Mouse (Mus musculus) MN1 (cell line): ENCODE measurements around the gene Gm11032.
"Not testable (repeated sequence)": the region's sequence is repeated elsewhere in the genome, so short reads cannot be mapped to it uniquely, and the experiment has no call there.

Experiments
- DNase-seq: peaks from one replicate; pipeline ENCODE4 v3.0.0-alpha.2; 2016; ENCODE audit warnings: low spot score

Gene Gm11032

GRCm38 (mm10) chr11:4620017-4620485, at the start of gene Gm11032:
Gene Gm11032, plus strand, starts transcription at chr11:4620067.
- DNase-seq, result peak; percentile 22

DNA sequence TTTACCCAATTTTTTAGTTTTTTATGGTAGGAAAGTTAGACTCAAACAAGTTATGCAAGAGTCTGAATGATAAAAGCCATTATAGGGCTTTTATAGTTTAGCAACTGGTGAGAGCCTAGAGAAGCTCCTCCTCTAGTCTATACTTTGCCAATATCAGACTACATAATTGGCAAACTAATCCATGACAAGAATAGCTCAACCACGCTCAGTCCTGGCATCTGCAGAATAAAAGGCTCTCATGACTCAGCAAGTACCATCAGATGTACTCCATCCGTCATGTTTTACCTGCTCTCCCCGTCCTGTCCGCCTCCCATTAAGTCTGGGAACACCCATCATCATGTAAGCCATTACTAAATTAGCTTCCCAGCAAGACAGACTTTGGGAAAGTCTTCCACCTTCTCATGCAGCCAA, 48.4 kb upstream of the Gm11032 start:
- DNase-seq, result no peak

DNA sequence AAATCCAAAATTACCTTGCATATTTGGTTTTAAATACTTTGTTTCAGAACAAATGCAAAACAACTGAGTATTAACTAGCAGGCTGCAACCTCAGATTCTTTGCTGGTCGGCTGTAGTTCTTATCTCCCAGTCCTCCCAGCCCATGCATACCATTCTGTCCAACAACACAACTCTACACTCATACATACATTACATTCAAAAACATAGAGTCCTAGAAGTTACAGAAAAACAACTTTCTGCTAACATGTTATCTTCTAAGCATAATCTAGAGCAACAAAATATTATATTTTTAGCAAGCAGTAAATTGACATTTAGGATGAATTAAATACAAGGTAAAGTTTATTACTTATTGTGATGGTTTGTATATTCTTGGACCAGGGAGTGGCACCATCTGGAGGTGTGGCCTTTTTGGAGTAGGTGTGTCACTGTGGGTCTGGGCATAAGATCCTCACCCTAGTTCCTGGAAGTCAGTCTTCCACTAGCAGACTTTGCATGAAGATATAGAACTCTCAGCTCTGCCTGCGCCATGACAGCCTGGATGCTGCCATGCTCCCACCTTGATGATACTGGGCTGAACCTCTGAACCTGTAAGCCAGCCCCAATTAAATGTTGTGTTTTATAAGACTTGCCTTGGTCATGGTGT, 43.7 kb upstream of the Gm11032 start:
- DNase-seq, result not testable (repeated sequence)

- no peak for DNase-seq
Observed at GRCm38 (mm10) chr11:4577079-4577478, 42.8 kb upstream of the Gm11032 start.

- peak; percentile 95 for DNase-seq
Observed at GRCm38 (mm10) chr11:4578682-4579081, 41.2 kb upstream of the Gm11032 start.

DNA sequence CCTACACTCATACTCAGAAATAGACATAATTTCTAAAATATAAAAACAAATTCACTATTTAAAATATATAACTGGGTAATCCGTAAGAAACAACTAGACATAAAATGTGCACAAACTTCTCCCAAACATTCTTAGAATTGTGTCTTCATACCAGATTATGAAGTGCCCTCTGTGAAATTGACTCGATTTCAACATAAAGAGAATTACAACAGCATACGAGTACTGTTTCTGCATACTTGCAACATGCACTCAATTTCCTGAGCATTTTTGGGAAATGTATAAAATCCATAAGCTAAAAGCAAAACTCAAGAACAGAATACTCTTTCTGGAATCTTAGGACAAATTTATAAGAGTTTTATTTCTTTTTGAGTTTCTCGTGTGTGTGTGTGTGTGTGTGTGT, 28.1 kb upstream of the Gm11032 start:
- no peak for DNase-seq

DNA sequence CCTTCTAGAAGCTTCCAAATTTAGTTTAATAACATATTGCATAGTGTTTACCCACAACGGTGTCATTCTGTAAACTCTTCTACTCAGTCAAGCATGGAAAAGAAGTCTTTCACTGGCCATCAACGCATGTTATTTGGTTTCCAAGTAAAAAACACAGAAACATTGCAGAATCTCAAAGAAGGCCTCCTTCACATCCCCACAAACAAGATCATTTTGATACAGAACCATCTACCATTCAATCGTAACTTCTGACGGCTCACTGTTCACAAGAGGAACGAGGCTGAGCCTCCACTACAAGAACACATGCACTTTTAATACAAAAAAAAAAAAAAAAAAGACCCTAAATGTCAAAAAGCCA, 26.4 kb upstream of the Gm11032 start:
- DNase-seq, result no peak

DNA sequence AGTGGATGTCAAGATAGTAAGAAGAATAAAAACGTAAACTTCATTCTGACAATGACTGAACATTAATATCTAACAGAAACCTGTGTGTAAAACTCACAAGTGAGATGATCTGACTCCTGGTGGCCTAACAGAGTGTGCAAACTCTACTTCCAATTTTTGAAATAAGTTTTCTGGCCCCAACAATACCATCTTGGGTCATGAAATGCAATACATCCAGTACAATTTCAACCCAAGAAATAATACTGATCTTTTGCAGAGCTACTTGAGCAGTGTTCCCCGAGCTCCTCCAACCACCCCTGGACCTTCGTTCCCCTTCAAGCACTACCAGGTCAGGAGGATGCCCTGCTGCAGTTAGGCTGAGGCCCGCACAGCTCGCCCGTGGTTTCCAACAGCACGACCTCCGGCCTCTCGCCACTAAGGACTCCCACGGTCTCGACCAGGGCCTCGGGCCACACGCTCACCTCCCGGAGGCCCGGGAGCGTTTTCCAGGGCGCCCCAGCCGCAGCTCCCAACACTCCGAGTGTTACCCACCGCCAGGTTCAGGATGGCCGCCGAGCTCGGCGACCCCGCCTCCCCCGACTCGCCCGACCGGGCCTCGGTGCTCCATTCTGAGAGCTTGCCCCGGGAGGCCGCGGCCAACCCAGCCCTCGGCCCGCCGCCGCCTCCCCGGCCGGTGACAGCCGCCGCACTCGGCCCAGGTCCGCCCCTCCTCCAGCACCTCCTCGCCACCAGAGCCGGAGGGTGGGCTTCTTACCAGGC, 25.8 kb upstream of the Gm11032 start:
- peak; percentile 57 for DNase-seq

DNA sequence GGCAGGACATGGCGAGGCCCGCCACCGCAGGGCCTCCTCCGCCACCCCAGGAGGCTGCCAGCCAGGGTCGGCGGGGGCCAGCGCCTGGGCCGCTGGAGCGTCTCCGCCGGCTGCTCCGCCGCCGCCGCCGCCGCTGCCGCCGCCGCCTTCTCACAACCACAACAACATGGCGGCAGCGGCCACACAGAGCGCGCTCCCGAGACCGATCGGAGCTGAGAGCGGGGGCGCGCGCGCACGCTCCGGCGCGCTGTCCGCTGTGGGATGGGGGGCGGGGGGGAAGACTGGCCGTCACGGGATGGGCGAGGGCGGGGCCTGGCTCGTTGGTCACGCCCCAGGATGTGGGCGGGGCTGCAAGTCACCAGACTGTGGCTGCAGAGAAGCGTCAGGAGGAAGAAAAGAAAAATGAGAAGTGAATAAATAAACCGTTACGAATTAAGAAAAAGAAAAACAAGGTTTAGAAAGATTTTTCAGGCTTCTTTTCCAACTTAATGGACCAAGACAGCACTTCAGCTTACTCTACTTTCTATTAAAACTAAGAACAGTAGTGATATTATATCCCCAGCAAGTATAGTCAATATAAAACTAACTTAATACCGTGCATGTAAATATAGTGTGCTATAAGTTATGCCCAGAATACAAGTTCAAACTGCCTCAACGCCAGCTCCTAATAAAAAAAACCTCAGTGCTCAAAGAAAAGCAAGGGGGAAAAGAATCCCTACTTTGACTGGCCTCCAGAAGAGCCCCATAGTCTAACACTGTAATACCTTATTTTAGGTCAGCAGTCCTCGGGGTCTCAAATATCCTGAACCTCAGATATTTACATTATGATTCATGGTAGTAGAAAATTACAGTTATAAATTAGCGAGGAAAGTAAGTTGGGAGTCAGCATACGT, 25.0 kb upstream of the Gm11032 start, which contains the start of gene Mtmr3:
Gene Mtmr3 (minus strand): TSS at position 256 of the 893 bp plus-strand sequence.
- peak; percentile 98 for DNase-seq

GRCm38 (mm10) chr11:4598411-4598810, 21.5 kb upstream of the Gm11032 start:
- no peak for DNase-seq

GRCm38 (mm10) chr11:4599916-4600315, 20.0 kb upstream of the Gm11032 start:
- no peak for DNase-seq

GRCm38 (mm10) chr11:4601890-4602289, 18.0 kb upstream of the Gm11032 start:
- no peak for DNase-seq

DNA sequence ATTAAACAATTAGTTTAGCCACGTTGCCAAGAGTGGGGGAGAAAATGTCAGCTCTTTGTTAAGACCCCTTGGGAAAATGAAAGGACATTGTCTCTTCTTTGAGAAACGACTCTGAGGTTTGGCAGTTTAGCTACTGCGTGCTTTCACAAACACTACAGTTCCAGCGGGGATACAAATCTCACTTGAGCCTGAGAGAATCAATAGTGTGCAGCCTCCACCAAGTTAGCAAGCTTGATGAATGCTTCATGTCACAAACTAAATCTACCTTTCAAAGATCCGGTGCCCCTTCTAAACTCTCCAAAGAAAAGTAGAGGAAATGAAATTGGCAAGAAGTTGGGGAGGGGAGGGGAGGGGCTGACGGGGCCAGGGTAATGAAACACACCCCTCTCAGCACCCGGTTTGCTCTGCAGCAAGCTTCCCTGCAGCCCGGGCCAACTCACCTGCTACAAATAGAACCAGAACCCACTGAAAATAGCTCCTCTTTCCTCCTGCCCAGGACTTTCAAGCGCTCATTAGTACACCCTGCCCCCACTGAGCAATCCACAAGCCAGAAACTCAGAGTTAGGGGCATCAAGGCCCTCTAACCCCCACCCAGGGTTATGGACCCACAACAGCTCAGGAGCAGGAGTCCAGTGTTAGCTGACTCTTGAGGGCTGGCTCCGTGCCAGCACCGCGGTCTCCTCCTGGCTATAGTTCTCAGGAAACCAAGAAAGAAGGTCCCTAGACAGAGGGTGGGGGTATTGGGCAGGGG, 17.0 kb upstream of the Gm11032 start:
- DNase-seq, result peak; percentile 54

DNA sequence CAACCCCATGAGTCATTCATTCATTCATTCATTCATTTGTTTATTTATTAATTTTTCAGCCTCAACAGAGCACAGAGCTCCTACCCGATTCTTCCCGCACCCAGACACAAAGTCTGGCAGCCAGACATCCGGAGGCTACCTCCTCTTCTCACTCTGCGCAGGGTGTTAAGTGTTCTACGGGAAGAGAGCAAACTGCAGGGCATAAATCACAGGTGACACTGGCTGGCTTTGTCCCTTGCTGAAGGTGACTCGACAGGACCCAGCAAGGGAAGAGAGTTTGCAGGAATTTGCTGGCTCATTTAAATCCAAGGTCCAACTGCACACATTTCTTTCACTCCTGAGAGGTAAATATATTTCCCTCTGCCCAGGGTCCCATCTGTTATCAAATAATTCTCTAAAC, 15.4 kb upstream of the Gm11032 start:
- no peak for DNase-seq

- no peak for DNase-seq
Observed at GRCm38 (mm10) chr11:4605414-4605813, 14.5 kb upstream of the Gm11032 start.

GRCm38 (mm10) chr11:4606541-4606940, 13.3 kb upstream of the Gm11032 start:
- DNase-seq, result no peak

GRCm38 (mm10) chr11:4611904-4612303, 8.0 kb upstream of the Gm11032 start:
- DNase-seq, result no peak

DNA sequence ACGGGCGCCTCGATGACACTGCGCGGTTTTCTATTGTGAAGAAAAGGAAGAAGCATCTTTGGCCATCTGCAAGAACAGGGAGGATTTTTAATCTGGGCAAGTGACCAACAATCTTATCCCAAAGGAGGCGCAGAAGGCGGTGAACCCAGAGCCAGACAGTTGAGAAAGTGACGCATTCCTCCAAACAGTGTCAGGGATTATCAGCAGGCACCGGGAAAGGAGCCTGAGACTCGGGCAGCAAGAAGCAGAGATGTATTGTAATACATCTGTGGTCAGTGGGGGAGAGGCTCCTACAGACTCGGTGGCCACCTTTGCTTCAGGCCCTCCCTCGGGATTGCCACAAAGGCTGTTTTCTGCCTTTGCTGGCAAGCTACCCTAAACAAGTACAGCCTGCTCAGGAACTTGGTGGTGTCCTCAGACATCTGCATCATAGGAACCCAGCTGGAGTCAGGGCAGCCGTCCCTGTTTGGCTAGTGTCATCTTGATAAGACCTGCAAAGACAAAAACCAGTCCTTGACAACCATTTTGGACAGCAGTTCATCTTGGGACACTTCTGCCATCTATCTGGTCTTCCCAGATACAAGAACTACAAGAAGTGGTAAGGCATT, 738 bp downstream of the Gm11032 start:
- DNase-seq, result peak; percentile 85

DNA sequence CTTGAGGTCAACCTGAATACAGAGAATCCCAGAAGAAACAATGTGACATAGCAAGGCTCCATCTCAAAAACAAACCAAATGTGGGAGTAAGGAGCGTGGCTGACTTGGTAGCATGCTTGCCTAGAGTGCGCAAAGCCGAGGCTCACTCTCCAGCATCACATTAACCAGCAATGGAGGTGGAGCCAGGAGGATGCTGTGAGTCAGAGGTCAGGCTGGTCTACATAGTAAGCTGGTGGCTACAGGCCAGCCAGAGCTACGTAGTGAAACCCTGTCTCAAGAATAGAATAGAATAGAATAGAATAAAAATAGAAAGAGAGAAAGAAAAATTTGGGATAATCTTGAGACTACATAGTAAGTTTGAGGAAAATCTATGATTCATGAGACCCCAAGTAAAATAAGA, 2.0 kb downstream of the Gm11032 start:
- peak; percentile 74 for DNase-seq

GRCm38 (mm10) chr11:4622442-4622986, 2.6 kb downstream of the Gm11032 start:
- no peak for DNase-seq

DNA sequence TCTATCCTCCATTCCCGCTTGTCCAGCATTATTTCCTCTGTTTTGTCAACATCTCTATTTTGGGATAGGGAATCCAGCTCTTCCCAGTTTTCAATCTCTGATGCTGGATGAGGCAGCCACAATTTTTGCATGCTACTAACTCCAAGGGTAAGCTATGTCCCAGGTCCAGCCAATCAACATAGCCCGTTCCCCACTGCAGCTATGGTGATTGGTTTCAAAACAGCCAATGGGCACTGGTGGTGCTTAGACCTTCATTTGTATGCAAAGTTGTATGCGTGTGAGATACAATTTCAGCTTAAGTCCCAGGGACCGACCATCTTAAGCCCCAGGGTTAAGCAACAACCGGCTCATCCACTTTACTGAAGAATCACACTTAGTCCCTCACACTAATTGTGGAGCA, 3.1 kb downstream of the Gm11032 start:
- DNase-seq, result no peak
